Mouse (Mus musculus) intestine, embryonic 15.5 days (tissue): ENCODE data around the gene Cyp1a2. TPM values are rescaled to one million over a fixed set of nuclear protein-coding genes. Genes with fewer than 3 reads are reported as not detected.
"Not testable (repeated sequence)": the region's sequence is repeated elsewhere in the genome, so short reads cannot be mapped to it uniquely, and the experiment has no call there.

ENCODE experiments used
- ATAC-seq: fragments of 200-750 bp; cut with Nextera tagmentation; 2 replicates; pipeline ENCODE4 v1.8.0; 2017; ENCODE audit warnings: moderate TSS enrichment, moderate library complexity
- H3K27ac ChIP-seq: fragments of 300-500 bp; sonication (generic); 2 replicates; pipeline ENCODE4 v1.5.1; 2015; ENCODE audit warnings: mild to moderate bottlenecking, inconsistent platforms
- H3K27me3 ChIP-seq: fragments of 300-500 bp; sonication (generic); replicated peaks from 2 replicates; pipeline ENCODE4 v1.6.1; 2015; ENCODE audit warnings: inconsistent platforms
- H3K36me3 ChIP-seq: fragments of 300-500 bp; sonication (generic); 2 replicates; pipeline ENCODE4 v1.6.1; 2015; ENCODE audit warnings: inconsistent platforms
- H3K4me1 ChIP-seq: fragments of 300-500 bp; sonication (generic); replicated peaks from 2 replicates; pipeline ENCODE4 v1.6.1; 2015; ENCODE audit warnings: inconsistent platforms
- H3K4me2 ChIP-seq: fragments of 300-500 bp; sonication (generic); replicated peaks from 2 replicates; pipeline ENCODE4 v1.6.1; 2015; ENCODE audit warnings: mild to moderate bottlenecking, inconsistent platforms
- H3K4me3 ChIP-seq: fragments of 300-500 bp; sonication (generic); replicated peaks from 2 replicates; pipeline ENCODE4 v1.5.1; 2015; ENCODE audit warnings: inconsistent platforms
- H3K9ac ChIP-seq: fragments of 300-500 bp; sonication (generic); 2 replicates; pipeline ENCODE4 v1.6.1; 2015; ENCODE audit warnings: inconsistent platforms
- H3K9me3 ChIP-seq: fragments of 300-500 bp; sonication (generic); 2 replicates; pipeline ENCODE4 v1.6.1; 2016; ENCODE audit warnings: inconsistent platforms
- WGBS: fragments of 180-500 bp; shearing (Covaris S2); methylation state at CpG from one replicate; pipeline ENCODE4 v1.1.7; 2015; 5-methylcytosine and 5-hydroxymethylcytosine counted together
- polyA plus RNA-seq: library from polyadenylated mRNA; unstranded; fragments of >200 nt; fragmentation: Nextera tagmentation; extraction: Ambion mirVana; gene quantifications from 2 replicates; pipeline ENCODE4 v1.2.1, GENCODE M21; 2015

The Cyp1a2 gene
- polyA plus RNA-seq, result not detected in 2 replicates

DNA sequence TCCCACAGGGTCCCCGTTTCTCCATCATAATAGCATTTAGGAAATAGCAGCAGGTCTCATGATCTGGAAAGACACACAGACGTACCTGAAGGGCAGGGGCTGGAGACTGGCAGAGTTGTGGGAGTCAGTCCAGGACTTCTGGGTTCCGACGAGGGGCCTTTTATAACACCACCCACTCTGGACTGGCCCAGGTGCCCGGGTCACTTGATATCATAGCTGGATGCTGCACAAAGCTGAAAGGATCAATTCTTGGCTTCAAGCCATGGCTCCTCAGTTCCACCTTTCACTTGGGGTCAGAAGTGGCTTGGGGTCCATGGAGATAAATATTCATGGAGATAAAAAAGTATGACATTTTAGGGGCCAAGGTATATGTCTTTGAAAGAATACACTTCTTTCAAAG, at the start of gene Cyp1a2:
Gene Cyp1a2 (minus strand): TSS at position 184 of the 400 bp plus-strand sequence.
- Histone ChIP-seq H3K27me3 (no peaks in the 10 kb centered on the region), H3K9me3 (no peaks in the 10 kb centered on the region), H3K4me1 (no peaks in the 10 kb centered on the region), H3K4me2 (no peak within 1 kb of the TSS), H3K27ac (no peak within 1 kb of the TSS), H3K9ac (no peak within 1 kb of the TSS), H3K36me3 (no peaks in the 10 kb centered on the region), H3K4me3 (no peak within 1 kb of the TSS)
- ATAC-seq, result no peak
- WGBS, result 68% methylated on average over 5 of the region's 5 CpGs

DNA sequence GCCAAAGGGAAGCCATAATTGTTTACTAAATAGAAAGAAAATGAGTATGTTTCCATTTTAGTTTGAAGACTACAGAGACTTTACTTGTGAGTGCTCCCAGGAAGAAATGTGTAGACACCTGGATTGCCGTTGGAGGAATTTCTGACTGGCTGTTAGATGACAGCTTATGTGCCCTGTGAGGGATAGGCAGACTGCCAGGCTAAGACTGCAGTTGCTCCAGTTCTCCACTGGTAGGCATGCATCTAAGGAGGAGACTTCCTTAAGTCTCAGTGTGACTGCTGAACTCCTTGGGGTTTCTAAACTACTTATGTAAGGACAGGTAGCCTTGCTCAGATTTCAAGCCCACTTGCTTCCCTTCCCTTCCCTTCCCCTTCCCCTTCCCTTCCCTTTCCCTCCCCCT, 44.8 kb upstream of the Cyp1a2 start:
- ATAC-seq, result no peak
- Histone ChIP-seq H3K9ac (no peak overlapping the region), H3K27ac (no peak overlapping the region), H3K4me2 (no peak overlapping the region), H3K9me3 (no peaks in the 10 kb centered on the region), H3K36me3 (peaks cover 10% of the 10 kb centered on the region), H3K4me1 (peaks cover 2% of the 10 kb centered on the region; the same call in 1 of the 2 replicates), H3K27me3 (no peaks in the 10 kb centered on the region), H3K4me3 (no peak overlapping the region)
- WGBS, result 84% methylated on average over 1 of the region's 1 CpGs

- no peak overlapping the region for H3K4me3 ChIP-seq
- no peaks in the 10 kb centered on the region for H3K27me3 ChIP-seq
- no peak for ATAC-seq
- H3K9me3 ChIP-seq, result no peaks in the 10 kb centered on the region
- H3K9ac ChIP-seq, result no peak overlapping the region
- peaks cover 10% of the 10 kb centered on the region for H3K36me3 ChIP-seq
- no peak overlapping the region for H3K27ac ChIP-seq
- WGBS, result 95% methylated on average over 3 of the region's 3 CpGs
- peaks cover 3% of the 10 kb centered on the region; the same call in 1 of the 2 replicates for H3K4me1 ChIP-seq
- H3K4me2 ChIP-seq, result no peak overlapping the region
These were observed 41.2 kb upstream of the Cyp1a2 start for GRCm38 (mm10) chr9:57724701-57725100.

DNA sequence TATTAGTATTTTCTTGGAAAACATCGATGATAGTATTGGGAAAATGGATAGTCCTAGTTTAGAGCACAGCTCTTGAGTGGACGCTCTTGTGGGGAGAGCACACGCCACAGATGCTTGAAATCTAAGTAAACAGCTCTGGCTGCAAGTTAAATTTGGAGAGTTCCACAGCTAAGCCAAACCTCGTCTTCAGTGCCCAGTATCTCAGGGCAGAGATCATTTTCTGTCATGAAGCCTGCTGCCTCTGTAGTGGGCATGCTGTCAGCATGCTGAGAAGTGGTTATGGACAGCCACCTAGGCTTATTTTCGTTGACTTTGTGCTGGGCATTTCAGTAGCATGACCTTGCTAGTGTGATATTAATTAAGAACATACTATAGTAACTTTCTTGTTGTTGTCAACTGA, 40.3 kb upstream of the Cyp1a2 start:
- no peak overlapping the region for H3K27ac ChIP-seq
- H3K4me3 ChIP-seq, result no peak overlapping the region
- H3K27me3 ChIP-seq, result no peaks in the 10 kb centered on the region
- H3K4me2 ChIP-seq, result no peak overlapping the region
- peaks cover 10% of the 10 kb centered on the region for H3K36me3 ChIP-seq
- peaks cover 3% of the 10 kb centered on the region; the same call in 1 of the 2 replicates for H3K4me1 ChIP-seq
- no peaks in the 10 kb centered on the region for H3K9me3 ChIP-seq
- 78% methylated on average over 5 of the region's 5 CpGs for WGBS
- no peak overlapping the region for H3K9ac ChIP-seq
- ATAC-seq, result no peak

DNA sequence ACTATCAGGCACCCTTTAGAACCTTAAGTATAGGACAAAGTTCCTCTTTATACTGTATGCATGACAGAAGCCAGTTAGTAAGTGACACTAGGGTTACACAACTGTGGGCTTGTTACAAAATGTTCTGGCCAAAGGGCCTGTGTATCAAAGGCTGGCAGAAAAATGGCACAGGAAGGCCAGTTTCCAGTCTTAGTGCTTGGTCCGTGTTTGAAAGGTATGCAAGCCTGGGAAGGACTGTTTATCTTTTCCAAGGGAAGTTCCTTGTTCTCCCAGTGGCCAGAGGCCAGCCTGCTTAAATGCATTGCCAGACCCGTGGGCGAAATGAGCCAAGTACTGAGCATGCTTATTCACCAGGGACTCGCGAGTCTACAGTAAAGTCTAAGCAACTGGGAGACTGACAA, 39.8 kb upstream of the Cyp1a2 start:
- peaks cover 13% of the 10 kb centered on the region for H3K36me3 ChIP-seq
- H3K27ac ChIP-seq, result no peak overlapping the region
- ATAC-seq, result no peak

GRCm38 (mm10) chr9:57722371-57722770, 38.9 kb upstream of the Cyp1a2 start:
- ATAC-seq, result no peak
- Histone ChIP-seq H3K4me2 (no peak overlapping the region), H3K9me3 (no peaks in the 10 kb centered on the region), H3K4me1 (peaks cover 3% of the 10 kb centered on the region; the same call in 1 of the 2 replicates), H3K36me3 (peaks cover 11% of the 10 kb centered on the region), H3K4me3 (no peak overlapping the region), H3K27ac (no peak overlapping the region), H3K9ac (no peak overlapping the region), H3K27me3 (no peaks in the 10 kb centered on the region)
- WGBS, result 87% methylated on average over 1 of the region's 1 CpGs

More for the DNA sequence above, 39.8 kb upstream of the Cyp1a2 start:
- Histone ChIP-seq H3K27me3 (no peaks in the 10 kb centered on the region), H3K4me3 (no peak overlapping the region), H3K4me1 (peaks cover 3% of the 10 kb centered on the region; the same call in 1 of the 2 replicates), H3K4me2 (no peak overlapping the region), H3K9me3 (no peaks in the 10 kb centered on the region), H3K9ac (no peak overlapping the region)
- 33% methylated on average over 5 of the region's 5 CpGs for WGBS

GRCm38 (mm10) chr9:57720736-57721135, 37.2 kb upstream of the Cyp1a2 start:
- Histone ChIP-seq H3K36me3 (peaks cover 15% of the 10 kb centered on the region), H3K27ac (no peak overlapping the region)
- 82% methylated on average over 3 of the region's 3 CpGs for WGBS

GRCm38 (mm10) chr9:57718408-57718807, 34.9 kb upstream of the Cyp1a2 start:
- peaks cover 1% of the 10 kb centered on the region; the same call in 1 of the 2 replicates for H3K4me1 ChIP-seq
- H3K9ac ChIP-seq, result no peak overlapping the region
- WGBS, result 91% methylated on average over 7 of the region's 7 CpGs
- H3K4me3 ChIP-seq, result no peak overlapping the region
- H3K9me3 ChIP-seq, result no peaks in the 10 kb centered on the region
- H3K36me3 ChIP-seq, result peaks cover 27% of the 10 kb centered on the region
- H3K27ac ChIP-seq, result no peak overlapping the region
- H3K27me3 ChIP-seq, result no peaks in the 10 kb centered on the region
- no peak for ATAC-seq
- no peak overlapping the region for H3K4me2 ChIP-seq

More at GRCm38 (mm10) chr9:57720736-57721135, 37.2 kb upstream of the Cyp1a2 start:
- no peak overlapping the region for H3K4me2 ChIP-seq
- ATAC-seq, result no peak
- no peak overlapping the region for H3K4me3 ChIP-seq
- peaks cover 3% of the 10 kb centered on the region; the same call in 1 of the 2 replicates for H3K4me1 ChIP-seq
- H3K27me3 ChIP-seq, result no peaks in the 10 kb centered on the region
- H3K9ac ChIP-seq, result no peak overlapping the region
- H3K9me3 ChIP-seq, result no peaks in the 10 kb centered on the region

DNA sequence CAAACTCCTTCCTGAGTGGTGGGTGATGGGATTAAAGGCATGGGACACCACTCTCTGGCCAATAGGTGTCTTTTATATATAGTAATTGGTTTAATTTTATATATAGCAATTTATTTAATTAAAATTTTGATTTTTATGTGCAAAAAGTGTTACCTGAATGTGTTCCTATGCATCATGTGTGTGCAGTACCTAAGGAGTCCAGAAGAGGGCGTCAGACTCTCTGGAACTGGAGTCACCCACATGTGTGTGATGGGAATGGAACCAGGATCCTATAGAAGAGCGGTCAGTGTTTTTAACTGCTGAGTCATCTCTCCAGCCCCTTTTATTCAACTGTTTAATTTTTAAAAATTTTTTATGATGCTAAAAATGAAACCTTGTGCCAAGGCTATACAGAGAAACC, 28.7 kb upstream of the Cyp1a2 start:
- Histone ChIP-seq H3K27ac (no peak overlapping the region), H3K36me3 (peaks cover 21% of the 10 kb centered on the region), H3K27me3 (no peaks in the 10 kb centered on the region), H3K4me2 (no peak overlapping the region), H3K9me3 (no peaks in the 10 kb centered on the region), H3K4me3 (no peak overlapping the region), H3K4me1 (peaks cover 3% of the 10 kb centered on the region), H3K9ac (no peak overlapping the region)
- ATAC-seq, result no peak
- 74% methylated on average over 2 of the region's 2 CpGs for WGBS

- not testable (repeated sequence) for H3K36me3 ChIP-seq, H3K9ac ChIP-seq, ATAC-seq, H3K4me3 ChIP-seq, H3K4me2 ChIP-seq, H3K9me3 ChIP-seq, H3K4me1 ChIP-seq, H3K27ac ChIP-seq, H3K27me3 ChIP-seq
- 95% methylated on average over 5 of the region's 5 CpGs for WGBS
These were observed 26.7 kb upstream of the Cyp1a2 start for GRCm38 (mm10) chr9:57710214-57710613.

GRCm38 (mm10) chr9:57708720-57709274, 25.3 kb upstream of the Cyp1a2 start:
- Histone ChIP-seq H3K27me3 (no peaks in the 10 kb centered on the region), H3K9ac (peak overlapping the region; percentile 84), H3K4me1 (peaks cover 3% of the 10 kb centered on the region), H3K27ac (peak overlapping the region; percentile 88), H3K4me2 (peak overlapping the region; percentile 72), H3K36me3 (0 out of 2 replicates have a peak, but pooled peaks cover 2% of the 10 kb centered on the region), H3K4me3 (peak overlapping the region; percentile 90), H3K9me3 (no peaks in the 10 kb centered on the region)
- ATAC-seq, result peak; percentile 85
- WGBS, result 2% methylated on average over 39 of the region's 39 CpGs

- Histone ChIP-seq H3K4me1 (peaks cover 3% of the 10 kb centered on the region), H3K36me3 (no peaks in the 10 kb centered on the region), H3K27me3 (no peaks in the 10 kb centered on the region), H3K9ac (peak within 1 kb of the TSS; percentile 84), H3K4me3 (peak within 1 kb of the TSS; percentile 90), H3K9me3 (no peaks in the 10 kb centered on the region), H3K4me2 (peak within 1 kb of the TSS; percentile 72), H3K27ac (peak within 1 kb of the TSS; percentile 88)
- ATAC-seq, result peak; percentile 96
- WGBS, result 2% methylated on average over 23 of the region's 23 CpGs
These were observed 24.7 kb upstream of the Cyp1a2 start, which contains the start of gene Edc3 for GRCm38 (mm10) chr9:57708068-57708719. Edc3 (plus strand) TSS chr9:57708540.
